Mouse (Mus musculus): ENCODE measurements around the gene Atp6v1e2. TPM values are rescaled to one million over a fixed set of nuclear protein-coding genes. Genes with fewer than 3 reads are reported as not detected.

Gene Atp6v1e2
- polyA plus RNA-seq, 1 experiment from 2014 or later: not detected

GRCm38 (mm10) chr17:86978496-86978895 lies 30.8 kb upstream of the Atp6v1e2 start:
- 72% methylated on average over 6 of the region's 6 CpGs for WGBS
- Histone ChIP-seq H3K9me3 (ENCODE audit: control insufficient read depth, low read length) (no peaks in the 10 kb centered on the region), H3K4me1 (replicated peaks; ENCODE audit: control insufficient read depth, insufficient read depth, low read length) (no peaks in the 10 kb centered on the region), H3K36me3 (ENCODE audit: control insufficient read depth, insufficient read depth, low read length) (no peaks in the 10 kb centered on the region; the same call in 1 of the 2 replicates), H3K4me2 (ENCODE audit: low read depth, low read length) (no peak overlapping the region), H3K4me3 (ENCODE audit: low read length) (no peak overlapping the region), H3K27me3 (ENCODE audit: control insufficient read depth, insufficient read depth, low read depth, low read length) (no peaks in the 10 kb centered on the region), H3K27ac (ENCODE audit: low read length) (no peak overlapping the region), H3K9ac (ENCODE audit: low read length) (no peak overlapping the region)
- no peak for ATAC-seq (ENCODE audit: low read depth)

GRCm38 (mm10) chr17:86976387-86976786 lies 28.7 kb upstream of the Atp6v1e2 start:
- 61% methylated on average over 10 of the region's 10 CpGs for WGBS
- Histone ChIP-seq H3K9ac (ENCODE audit: low read length) (no peak overlapping the region), H3K27me3 (ENCODE audit: control insufficient read depth, insufficient read depth, low read depth, low read length) (no peaks in the 10 kb centered on the region)

GRCm38 (mm10) chr17:86973097-86973496 lies 25.4 kb upstream of the Atp6v1e2 start:
- Histone ChIP-seq H3K36me3 (ENCODE audit: control insufficient read depth, insufficient read depth, low read length) (no peaks in the 10 kb centered on the region; the same call in 1 of the 2 replicates), H3K9me3 (ENCODE audit: control insufficient read depth, low read length) (no peaks in the 10 kb centered on the region), H3K4me3 (ENCODE audit: low read length) (no peak overlapping the region), H3K9ac (ENCODE audit: low read length) (no peak overlapping the region), H3K4me1 (replicated peaks; ENCODE audit: control insufficient read depth, insufficient read depth, low read length) (no peaks in the 10 kb centered on the region), H3K27ac (ENCODE audit: low read length) (no peak overlapping the region), H3K4me2 (ENCODE audit: low read depth, low read length) (no peak overlapping the region), H3K27me3 (ENCODE audit: control insufficient read depth, insufficient read depth, low read depth, low read length) (no peaks in the 10 kb centered on the region)
- no peak for ATAC-seq (ENCODE audit: low read depth)
- WGBS: 90% methylated on average over 2 of the region's 2 CpGs

More at GRCm38 (mm10) chr17:86976387-86976786, 28.7 kb upstream of the Atp6v1e2 start:
- Histone ChIP-seq H3K9me3 (ENCODE audit: control insufficient read depth, low read length) (no peaks in the 10 kb centered on the region), H3K36me3 (ENCODE audit: control insufficient read depth, insufficient read depth, low read length) (no peaks in the 10 kb centered on the region; the same call in 1 of the 2 replicates), H3K4me2 (ENCODE audit: low read depth, low read length) (no peak overlapping the region), H3K4me1 (replicated peaks; ENCODE audit: control insufficient read depth, insufficient read depth, low read length) (no peaks in the 10 kb centered on the region), H3K4me3 (ENCODE audit: low read length) (no peak overlapping the region), H3K27ac (ENCODE audit: low read length) (no peak overlapping the region)
- ATAC-seq (ENCODE audit: low read depth): no peak

GRCm38 (mm10) chr17:86971860-86972259 lies 24.2 kb upstream of the Atp6v1e2 start:
- no peaks in the 10 kb centered on the region for H3K9me3 ChIP-seq (ENCODE audit: control insufficient read depth, low read length)
- no peak overlapping the region for H3K4me2 ChIP-seq (ENCODE audit: low read depth, low read length)
- WGBS: 92% methylated on average over 7 of the region's 7 CpGs
- H3K4me1 ChIP-seq (replicated peaks; ENCODE audit: control insufficient read depth, insufficient read depth, low read length): no peaks in the 10 kb centered on the region
- H3K9ac ChIP-seq (ENCODE audit: low read length): no peak overlapping the region
- H3K4me3 ChIP-seq (ENCODE audit: low read length): no peak overlapping the region
- H3K27me3 ChIP-seq (ENCODE audit: control insufficient read depth, insufficient read depth, low read depth, low read length): no peaks in the 10 kb centered on the region
- ATAC-seq (ENCODE audit: low read depth): no peak
- no peaks in the 10 kb centered on the region; the same call in 1 of the 2 replicates for H3K36me3 ChIP-seq (ENCODE audit: control insufficient read depth, insufficient read depth, low read length)
- no peak overlapping the region for H3K27ac ChIP-seq (ENCODE audit: low read length)

GRCm38 (mm10) chr17:86971036-86971435 lies 23.3 kb upstream of the Atp6v1e2 start:
- WGBS: 81% methylated on average over 5 of the region's 5 CpGs
- Histone ChIP-seq H3K4me1 (replicated peaks; ENCODE audit: control insufficient read depth, insufficient read depth, low read length) (peaks cover 2% of the 10 kb centered on the region; the same call in 1 of the 2 replicates), H3K36me3 (ENCODE audit: control insufficient read depth, insufficient read depth, low read length) (no peaks in the 10 kb centered on the region; the same call in 1 of the 2 replicates), H3K27me3 (ENCODE audit: control insufficient read depth, insufficient read depth, low read depth, low read length) (no peaks in the 10 kb centered on the region), H3K4me2 (ENCODE audit: low read depth, low read length) (no peak overlapping the region), H3K4me3 (ENCODE audit: low read length) (no peak overlapping the region), H3K9ac (ENCODE audit: low read length) (no peak overlapping the region), H3K9me3 (ENCODE audit: control insufficient read depth, low read length) (no peaks in the 10 kb centered on the region), H3K27ac (ENCODE audit: low read length) (no peak overlapping the region)
- no peak for ATAC-seq (ENCODE audit: low read depth)

GRCm38 (mm10) chr17:86970026-86970750 lies 22.5 kb upstream of the Atp6v1e2 start:
- Histone ChIP-seq H3K4me2 (ENCODE audit: low read depth, low read length) (no peak overlapping the region), H3K27me3 (ENCODE audit: control insufficient read depth, insufficient read depth, low read depth, low read length) (no peaks in the 10 kb centered on the region), H3K36me3 (ENCODE audit: control insufficient read depth, insufficient read depth, low read length) (no peaks in the 10 kb centered on the region; the same call in 1 of the 2 replicates), H3K9ac (ENCODE audit: low read length) (no peak overlapping the region), H3K4me1 (replicated peaks; ENCODE audit: control insufficient read depth, insufficient read depth, low read length) (peaks cover 3% of the 10 kb centered on the region), H3K4me3 (ENCODE audit: low read length) (no peak overlapping the region), H3K9me3 (ENCODE audit: control insufficient read depth, low read length) (no peaks in the 10 kb centered on the region), H3K27ac (ENCODE audit: low read length) (no peak overlapping the region)
- ATAC-seq (ENCODE audit: low read depth): no peak
- 88% methylated on average over 15 of the region's 15 CpGs for WGBS

GRCm38 (mm10) chr17:86969582-86969981 lies 21.9 kb upstream of the Atp6v1e2 start:
- 63% methylated on average over 5 of the region's 5 CpGs for WGBS
- no peak overlapping the region for H3K4me3 ChIP-seq (ENCODE audit: low read length)
- no peaks in the 10 kb centered on the region for H3K9me3 ChIP-seq (ENCODE audit: control insufficient read depth, low read length)
- no peaks in the 10 kb centered on the region; the same call in 1 of the 2 replicates for H3K36me3 ChIP-seq (ENCODE audit: control insufficient read depth, insufficient read depth, low read length)
- no peaks in the 10 kb centered on the region for H3K27me3 ChIP-seq (ENCODE audit: control insufficient read depth, insufficient read depth, low read depth, low read length)
- H3K27ac ChIP-seq (ENCODE audit: low read length): no peak overlapping the region
- ATAC-seq (ENCODE audit: low read depth): no peak
- H3K4me2 ChIP-seq (ENCODE audit: low read depth, low read length): no peak overlapping the region
- H3K9ac ChIP-seq (ENCODE audit: low read length): no peak overlapping the region
- peaks cover 9% of the 10 kb centered on the region for H3K4me1 ChIP-seq (replicated peaks; ENCODE audit: control insufficient read depth, insufficient read depth, low read length)

GRCm38 (mm10) chr17:86968581-86968980 lies 20.9 kb upstream of the Atp6v1e2 start:
- Histone ChIP-seq H3K36me3 (ENCODE audit: control insufficient read depth, insufficient read depth, low read length) (no peaks in the 10 kb centered on the region; the same call in 1 of the 2 replicates), H3K27me3 (ENCODE audit: control insufficient read depth, insufficient read depth, low read depth, low read length) (no peaks in the 10 kb centered on the region), H3K27ac (ENCODE audit: low read length) (no peak overlapping the region), H3K9me3 (ENCODE audit: control insufficient read depth, low read length) (no peaks in the 10 kb centered on the region), H3K4me2 (ENCODE audit: low read depth, low read length) (no peak overlapping the region), H3K4me3 (ENCODE audit: low read length) (no peak overlapping the region), H3K9ac (ENCODE audit: low read length) (no peak overlapping the region), H3K4me1 (replicated peaks; ENCODE audit: control insufficient read depth, insufficient read depth, low read length) (peaks cover 14% of the 10 kb centered on the region)
- 85% methylated on average over 5 of the region's 5 CpGs for WGBS
- no peak for ATAC-seq (ENCODE audit: low read depth)

- Histone ChIP-seq H3K4me1 (replicated peaks; ENCODE audit: control insufficient read depth, insufficient read depth, low read length) (peaks cover 14% of the 10 kb centered on the region), H3K27ac (ENCODE audit: low read length) (no peak overlapping the region), H3K36me3 (ENCODE audit: control insufficient read depth, insufficient read depth, low read length) (no peaks in the 10 kb centered on the region; the same call in 1 of the 2 replicates), H3K9me3 (ENCODE audit: control insufficient read depth, low read length) (no peaks in the 10 kb centered on the region), H3K27me3 (ENCODE audit: control insufficient read depth, insufficient read depth, low read depth, low read length) (no peaks in the 10 kb centered on the region), H3K9ac (ENCODE audit: low read length) (no peak overlapping the region), H3K4me2 (ENCODE audit: low read depth, low read length) (no peak overlapping the region), H3K4me3 (ENCODE audit: low read length) (no peak overlapping the region)
- WGBS: 80% methylated on average over 10 of the region's 10 CpGs
- ATAC-seq (ENCODE audit: low read depth): no peak
Observed at GRCm38 (mm10) chr17:86967536-86968525, 20.1 kb upstream of the Atp6v1e2 start.
